Mouse (Mus musculus) brain, embryonic 14.5 days (tissue): ENCODE measurements around the gene Bcar1.

ENCODE experiments used
- CTCF ChIP-seq: fragments of 200-500 bp; IDR thresholded peaks from 2 replicates; pipeline ENCODE4 v1.5.1; 2012; ENCODE audit warnings: inconsistent platforms, mild to moderate bottlenecking, moderate library complexity, borderline replicate concordance; ENCODE audit not compliant: insufficient read depth, insufficient read length; ENCODE audit errors: extremely low read depth
- POLR2A ChIP-seq: fragments of 200-500 bp; IDR thresholded peaks from 2 replicates; pipeline ENCODE4 v1.6.1; 2012; ENCODE audit warnings: mild to moderate bottlenecking, inconsistent platforms, borderline replicate concordance; ENCODE audit not compliant: poor library complexity, insufficient read depth, insufficient read length, severe bottlenecking; ENCODE audit errors: extremely low read depth

DNA sequence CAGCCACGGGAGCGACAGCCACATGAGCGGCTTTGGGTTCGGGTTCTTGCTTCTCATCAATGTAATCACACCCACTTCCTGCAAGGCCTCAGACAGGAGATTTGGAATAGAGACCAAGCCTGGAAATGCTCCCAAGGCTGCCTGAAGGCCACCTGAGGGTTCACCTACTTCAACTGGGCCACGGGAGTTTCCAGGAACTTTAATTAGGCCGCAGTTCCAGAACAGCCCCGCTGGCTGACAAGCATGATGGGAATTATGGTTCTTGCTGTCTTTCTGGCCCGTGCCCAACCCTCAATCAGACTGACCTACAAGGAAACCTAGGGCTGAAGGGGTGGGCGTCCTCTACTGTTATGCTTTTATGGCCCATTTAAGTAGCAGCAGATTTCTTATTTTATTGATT, 28.5 kb upstream of the Bcar1 start:
- TF ChIP-seq CTCF (no peak), POLR2A (no peak)
